Comparison of ENCODE assay signal across 22 mouse cellular contexts in genomic region chr14:46573401-46573800, GRCm38 (mm10).
A peak's percentile ranks its signal among the peaks of the same experiment; 100 is the strongest.
DNase-seq lines count a peak whose midpoint lies in the region; ATAC-seq and TF ChIP-seq lines count a peak whose summit lies in the region.
"Had no signal": no experiment of that assay in that cellular context is flagged by ENCODE, and none has a peak within 500 bp of the region (broad histone marks: within the 10 kb centered on the region; RNA-seq: fewer than 3 reads in every experiment).

No protein-coding gene starts in this region.

- no peak overlapping the region for H3K4me3 ChIP-seq in heart, embryonic 10.5 days
- no peak overlapping the region; the same call in 1 of the 2 replicates for H3K4me3 ChIP-seq in G1E (ENCODE audit: low read depth, low read length)
- H3K4me3 ChIP-seq in liver, embryonic 15.5 days (replicated peaks): no peak overlapping the region
- H3K4me3 ChIP-seq: heart, embryonic 15.5 days; hindbrain, embryonic 13.5 days; layer of hippocampus, adult 2 months; left cerebral cortex, adult 2 months; myocyte; neural tube, embryonic 15.5 days had no signal

- H3K4me1 ChIP-seq in heart, embryonic 10.5 days: peaks cover 63% of the 10 kb centered on the region
- peaks cover 67% of the 10 kb centered on the region for H3K4me1 ChIP-seq in G1E (ENCODE audit: insufficient read depth, low read depth, low read length)
- peaks cover 37% of the 10 kb centered on the region for H3K4me1 ChIP-seq in liver, embryonic 15.5 days (replicated peaks)
- H3K4me1 ChIP-seq: hindbrain, embryonic 13.5 days; neural tube, embryonic 15.5 days had no signal

- no peaks in the 10 kb centered on the region for H3K36me3 ChIP-seq in heart, embryonic 10.5 days
- H3K36me3 ChIP-seq in G1E (replicated peaks): no peaks in the 10 kb centered on the region
- H3K36me3 ChIP-seq in liver, embryonic 15.5 days (replicated peaks): no peaks in the 10 kb centered on the region
- H3K36me3 ChIP-seq: heart, embryonic 15.5 days; hindbrain, embryonic 13.5 days; neural tube, embryonic 15.5 days had no signal

- no peaks in the 10 kb centered on the region for H3K27me3 ChIP-seq in heart, embryonic 10.5 days (ENCODE audit: insufficient read depth, poor library complexity, severe bottlenecking)
- H3K27me3 ChIP-seq in G1E (ENCODE audit: insufficient read depth, low read length): no peaks in the 10 kb centered on the region
- H3K27me3 ChIP-seq in liver, embryonic 15.5 days: no peaks in the 10 kb centered on the region
- H3K27me3 ChIP-seq: heart, embryonic 15.5 days; hindbrain, embryonic 13.5 days; neural tube, embryonic 15.5 days had no signal

- peak; percentile 82 for DNase-seq in heart, embryonic 10.5 days (ENCODE audit: low spot score)
- no peak for DNase-seq in heart, postnatal 36 days
- no peak for DNase-seq in G1E (ENCODE audit: low spot score)
- no peak for DNase-seq in urinary bladder, postnatal 14 days (ENCODE audit: low spot score)
- DNase-seq in MN1 (ENCODE audit: low spot score): no peak
- DNase-seq: adrenal gland, postnatal 36 days; B cell, adult 2 months; cerebellum, adult 9-10 months; embryo, embryonic 11 days; kidney, postnatal 10 days; lung, postnatal 10 days; thymus, postnatal 4 days had no signal

- no peaks in the 10 kb centered on the region for H3K9me3 ChIP-seq in heart, embryonic 10.5 days
- H3K9me3 ChIP-seq in G1E (replicated peaks): no peaks in the 10 kb centered on the region
- no peaks in the 10 kb centered on the region for H3K9me3 ChIP-seq in liver, embryonic 15.5 days (replicated peaks)
- H3K9me3 ChIP-seq: heart, embryonic 15.5 days; hindbrain, embryonic 13.5 days; neural tube, embryonic 15.5 days had no signal

- 12% methylated on average over 6 of the region's 6 CpGs for WGBS in heart, embryonic 10.5 days
- 27% methylated on average over 6 of the region's 6 CpGs for WGBS in liver, embryonic 15.5 days (ENCODE audit: insufficient replicate concordance)

- intact Hi-C loops in heart, postnatal 36 days (cut with DNase I): no loop called here

- H3K9ac ChIP-seq in liver, embryonic 15.5 days: no peak overlapping the region
- H3K9ac ChIP-seq: heart, embryonic 15.5 days; hindbrain, embryonic 13.5 days; neural tube, embryonic 15.5 days had no signal

- peak overlapping the region; percentile 36; the same call in 1 of the 2 replicates for H3K4me2 ChIP-seq in liver, embryonic 15.5 days
- H3K4me2 ChIP-seq: heart, embryonic 15.5 days; hindbrain, embryonic 13.5 days; midbrain, embryonic 11.5 days; neural tube, embryonic 15.5 days had no signal

- ATAC-seq in G1E (ENCODE audit: extremely low read depth, insufficient number of reproducible peaks, low FRiP score, poor library complexity, severe bottlenecking): peak; percentile 22
- peak; percentile 64 for ATAC-seq in erythroblast, adult 5-6 weeks (replicated peaks; ENCODE audit: low FRiP score, poor library complexity, severe bottlenecking)
- peak; percentile 97 for ATAC-seq in liver, embryonic 15.5 days (ENCODE audit: insufficient read depth)
- ATAC-seq: forebrain, embryonic 16.5 days had no signal

- no peak for TF ChIP-seq CTCF in G1E (IDR thresholded peaks at IDR 0.05; ENCODE audit: low read depth, low read length)

- H3K27ac ChIP-seq in heart, embryonic 10.5 days: peak overlapping the region; percentile 69
- H3K27ac ChIP-seq in liver, embryonic 15.5 days (replicated peaks): peak overlapping the region; percentile 76
- H3K27ac ChIP-seq: heart, embryonic 15.5 days; hindbrain, embryonic 13.5 days; layer of hippocampus, adult 2 months; left cerebral cortex, adult 2 months; neural tube, embryonic 15.5 days had no signal

Comparison
In these comparisons a context has a peak if more than half of its experiments do, and no peak if none do; other contexts are left out.
1. ATAC-seq: peak in every context shown above with its lines; median percentile 97 in liver, embryonic 15.5 days; 64 in erythroblast, adult 5-6 weeks; 22 in G1E.